Mouse (Mus musculus): ENCODE data around the gene Lhb. TPM values are rescaled to one million over a fixed set of nuclear protein-coding genes. Genes with fewer than 3 reads are reported as not detected.

Gene Lhb
- polyA plus RNA-seq, 1 experiment from 2014 or later = 2.0 TPM

DNA sequence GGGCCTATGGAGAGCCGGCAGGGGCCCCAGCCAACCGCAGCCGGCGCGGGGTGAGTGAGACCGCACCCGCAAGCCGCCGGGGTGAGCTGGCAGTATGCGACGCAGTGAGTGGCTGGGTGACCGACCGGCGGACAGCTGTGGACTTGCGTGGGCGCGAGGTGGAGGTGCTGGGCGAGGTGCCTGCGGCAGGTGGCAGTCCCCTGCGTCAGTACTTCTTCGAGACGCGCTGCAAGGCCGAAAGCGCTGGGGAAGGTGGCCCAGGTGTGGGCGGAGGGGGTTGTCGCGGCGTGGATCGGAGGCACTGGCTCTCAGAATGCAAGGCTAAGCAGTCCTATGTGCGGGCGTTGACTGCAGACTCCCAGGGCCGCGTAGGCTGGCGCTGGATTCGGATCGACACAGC lies 5.0 kb upstream of the Lhb start:
- Histone ChIP-seq H3K4me1 (replicated peaks) (peaks cover 18% of the 10 kb centered on the region), H3K36me3 (no peaks in the 10 kb centered on the region), H3K27me3 (peaks cover 96% of the 10 kb centered on the region), H3K9me3 (no peaks in the 10 kb centered on the region), H3K27ac (replicated peaks) (no peak overlapping the region), H3K9ac (no peak overlapping the region), H3K4me3 (peak overlapping the region; percentile 16), H3K4me2 (peak overlapping the region; percentile 26)
- no peak for ATAC-seq (ENCODE audit: low FRiP score, low read depth)
- WGBS = 12% methylated on average over 37 of the region's 37 CpGs

DNA sequence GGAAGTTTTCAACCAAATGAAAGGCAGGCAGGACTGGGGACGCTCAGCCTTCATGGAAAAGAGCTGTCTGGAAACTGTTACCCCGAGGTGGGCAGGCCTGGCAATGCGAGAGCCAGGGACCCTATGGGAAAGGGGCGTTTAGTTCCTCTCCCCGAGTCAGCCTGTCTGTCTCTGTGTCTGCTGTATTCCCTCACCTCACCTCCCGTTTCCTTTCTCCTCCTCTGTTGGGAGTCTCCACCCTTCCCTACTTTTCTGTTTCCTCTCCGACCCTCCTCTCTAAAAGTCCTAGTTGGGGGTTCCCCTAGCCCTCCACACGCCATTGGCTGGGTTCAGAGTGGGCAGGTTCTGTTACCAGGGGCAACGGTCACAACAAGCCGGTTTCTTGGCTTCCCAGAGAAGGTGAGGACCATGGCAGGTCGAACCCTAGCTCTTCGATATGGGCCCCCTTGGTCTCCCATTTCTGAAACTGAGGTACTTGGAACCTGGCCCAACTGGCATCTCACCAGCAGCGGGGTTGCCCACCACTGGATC lies 2.6 kb upstream of the Lhb start:
- Histone ChIP-seq H3K9ac (no peak overlapping the region), H3K4me2 (no peak overlapping the region), H3K36me3 (peaks cover 20% of the 10 kb centered on the region), H3K4me1 (replicated peaks) (peaks cover 18% of the 10 kb centered on the region), H3K27ac (replicated peaks) (no peak overlapping the region), H3K9me3 (no peaks in the 10 kb centered on the region), H3K4me3 (no peak overlapping the region), H3K27me3 (peaks cover 86% of the 10 kb centered on the region)
- no peak for ATAC-seq (ENCODE audit: low FRiP score, low read depth)
- WGBS = 13% methylated on average over 13 of the region's 13 CpGs

DNA sequence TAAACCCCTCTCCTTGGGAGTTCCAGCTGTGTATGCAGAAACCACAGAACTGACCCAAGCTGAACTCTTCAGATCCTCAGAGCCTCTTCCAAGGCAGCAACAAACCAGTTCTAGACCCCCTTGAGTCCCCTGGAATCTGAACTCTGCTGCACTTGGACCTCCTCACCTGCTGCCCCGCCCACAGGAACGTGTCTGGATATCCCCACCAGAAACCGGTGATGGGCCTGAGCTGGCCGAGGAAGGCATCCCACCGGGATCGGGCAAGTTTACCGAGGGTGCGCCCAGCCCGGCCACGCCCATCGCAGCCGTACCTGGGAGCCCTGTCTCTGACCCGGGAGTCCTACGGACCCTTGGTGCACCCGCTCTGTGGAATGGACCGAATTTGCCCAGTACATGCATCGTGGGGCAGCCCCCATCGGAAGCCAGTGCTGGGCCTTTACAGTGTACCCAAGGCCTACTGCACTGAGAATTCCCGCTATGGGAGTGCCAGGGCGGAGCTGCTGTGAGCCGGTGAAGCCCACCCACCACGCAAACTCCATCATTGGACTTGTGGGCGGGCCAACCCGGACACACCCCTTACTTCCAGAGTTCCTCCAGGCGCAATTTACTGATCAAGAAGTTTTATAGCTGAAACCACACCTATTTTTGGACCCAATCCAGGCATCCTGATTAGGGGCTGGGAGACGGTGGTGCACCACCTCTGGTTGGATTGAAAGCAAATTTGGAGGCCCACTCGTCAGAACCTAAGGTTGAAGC lies 583 bp upstream of the Lhb start:
- no peak for ATAC-seq (ENCODE audit: low FRiP score, low read depth)
- peaks cover 4% of the 10 kb centered on the region; the same call in 1 of the 2 replicates for H3K4me1 ChIP-seq (replicated peaks)
- peaks cover 66% of the 10 kb centered on the region for H3K27me3 ChIP-seq
- no peak overlapping the region for H3K4me2 ChIP-seq
- no peaks in the 10 kb centered on the region for H3K9me3 ChIP-seq
- H3K36me3 ChIP-seq = peaks cover 40% of the 10 kb centered on the region
- H3K4me3 ChIP-seq = no peak overlapping the region
- H3K9ac ChIP-seq = no peak overlapping the region
- 17% methylated on average over 27 of the region's 27 CpGs for WGBS
- no peak overlapping the region for H3K27ac ChIP-seq (replicated peaks)

DNA sequence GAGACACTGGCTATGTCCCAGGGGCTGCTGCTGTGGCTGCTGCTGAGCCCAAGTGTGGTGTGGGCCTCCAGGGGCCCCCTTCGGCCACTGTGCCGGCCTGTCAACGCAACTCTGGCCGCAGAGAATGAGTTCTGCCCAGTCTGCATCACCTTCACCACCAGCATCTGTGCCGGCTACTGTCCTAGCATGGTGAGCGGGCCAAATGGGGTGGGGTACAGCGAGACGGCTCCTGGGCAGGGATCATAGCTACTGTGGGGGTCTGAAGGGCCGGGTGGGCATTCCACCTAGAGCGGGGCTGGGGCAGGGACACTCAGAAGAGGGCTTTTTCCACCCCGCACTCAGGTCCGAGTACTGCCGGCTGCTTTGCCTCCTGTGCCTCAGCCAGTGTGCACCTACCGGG lies 574 bp downstream of the Lhb start:
- Histone ChIP-seq H3K4me2 (no peak overlapping the region), H3K27ac (replicated peaks) (no peak overlapping the region), H3K4me3 (no peak overlapping the region), H3K4me1 (replicated peaks) (no peaks in the 10 kb centered on the region), H3K36me3 (peaks cover 42% of the 10 kb centered on the region), H3K9ac (no peak overlapping the region), H3K9me3 (no peaks in the 10 kb centered on the region), H3K27me3 (peaks cover 54% of the 10 kb centered on the region)
- 88% methylated on average over 14 of the region's 14 CpGs for whole genome bisulfite sequencing
- no peak for ATAC-seq (ENCODE audit: low FRiP score, low read depth)

DNA sequence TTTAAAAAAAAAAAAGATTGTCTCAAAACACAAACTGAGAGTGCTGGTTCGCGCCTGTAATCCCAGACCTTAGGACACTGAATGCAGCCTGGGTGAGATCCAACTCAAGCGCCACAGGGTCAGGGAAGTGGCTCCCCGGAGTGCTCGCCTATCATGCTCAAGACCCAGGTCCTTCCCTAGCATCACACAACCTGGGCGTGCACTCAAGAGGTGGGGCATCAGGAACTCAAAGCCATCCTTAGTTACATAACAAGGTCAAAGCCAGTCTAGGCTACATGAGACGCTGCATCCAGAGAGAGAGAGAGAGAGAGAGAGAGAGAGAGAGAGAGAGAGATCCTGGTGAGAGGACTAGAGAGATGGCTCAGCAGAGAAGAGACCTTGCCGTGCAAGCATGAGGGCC lies 5.9 kb downstream of the Lhb start:
- no peak overlapping the region for H3K27ac ChIP-seq (replicated peaks)
- ATAC-seq (ENCODE audit: low FRiP score, low read depth) = no peak
- WGBS = 93% methylated on average over 8 of the region's 8 CpGs
- H3K27me3 ChIP-seq = peaks cover under 1% of the 10 kb centered on the region; the same call in 1 of the 2 replicates
- peaks cover 62% of the 10 kb centered on the region for H3K36me3 ChIP-seq
- no peak overlapping the region for H3K4me3 ChIP-seq
- no peaks in the 10 kb centered on the region for H3K9me3 ChIP-seq
- H3K9ac ChIP-seq = no peak overlapping the region
- H3K4me2 ChIP-seq = no peak overlapping the region
- no peaks in the 10 kb centered on the region for H3K4me1 ChIP-seq (replicated peaks)

DNA sequence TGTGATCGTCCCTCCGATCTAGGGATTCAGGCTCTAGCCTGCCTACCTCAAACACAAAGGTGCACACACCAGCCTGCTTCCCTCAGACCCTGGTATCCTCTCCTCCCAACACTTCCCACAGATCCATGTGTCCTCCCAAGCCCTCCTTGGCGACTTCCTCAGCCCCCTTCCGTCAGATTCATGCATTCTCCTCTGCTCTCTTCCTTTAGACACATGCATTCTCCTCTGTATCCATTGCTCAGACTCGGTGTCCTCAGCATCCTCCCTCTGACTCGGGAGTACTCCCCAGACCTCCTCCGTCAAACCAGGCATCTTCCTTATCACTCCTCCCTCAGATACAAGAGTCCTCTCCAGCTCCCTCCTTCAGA lies 13.2 kb downstream of the Lhb start:
- no peak for ATAC-seq (ENCODE audit: low FRiP score, low read depth)
- Histone ChIP-seq H3K9me3 (no peaks in the 10 kb centered on the region), H3K27me3 (no peaks in the 10 kb centered on the region), H3K36me3 (peaks cover 6% of the 10 kb centered on the region), H3K4me1 (replicated peaks) (peaks cover 43% of the 10 kb centered on the region), H3K27ac (replicated peaks) (peak overlapping the region; percentile 90), H3K9ac (peak overlapping the region; percentile 82), H3K4me2 (peak overlapping the region; percentile 77), H3K4me3 (peak overlapping the region; percentile 85)
- WGBS = 1% methylated on average over 7 of the region's 7 CpGs

DNA sequence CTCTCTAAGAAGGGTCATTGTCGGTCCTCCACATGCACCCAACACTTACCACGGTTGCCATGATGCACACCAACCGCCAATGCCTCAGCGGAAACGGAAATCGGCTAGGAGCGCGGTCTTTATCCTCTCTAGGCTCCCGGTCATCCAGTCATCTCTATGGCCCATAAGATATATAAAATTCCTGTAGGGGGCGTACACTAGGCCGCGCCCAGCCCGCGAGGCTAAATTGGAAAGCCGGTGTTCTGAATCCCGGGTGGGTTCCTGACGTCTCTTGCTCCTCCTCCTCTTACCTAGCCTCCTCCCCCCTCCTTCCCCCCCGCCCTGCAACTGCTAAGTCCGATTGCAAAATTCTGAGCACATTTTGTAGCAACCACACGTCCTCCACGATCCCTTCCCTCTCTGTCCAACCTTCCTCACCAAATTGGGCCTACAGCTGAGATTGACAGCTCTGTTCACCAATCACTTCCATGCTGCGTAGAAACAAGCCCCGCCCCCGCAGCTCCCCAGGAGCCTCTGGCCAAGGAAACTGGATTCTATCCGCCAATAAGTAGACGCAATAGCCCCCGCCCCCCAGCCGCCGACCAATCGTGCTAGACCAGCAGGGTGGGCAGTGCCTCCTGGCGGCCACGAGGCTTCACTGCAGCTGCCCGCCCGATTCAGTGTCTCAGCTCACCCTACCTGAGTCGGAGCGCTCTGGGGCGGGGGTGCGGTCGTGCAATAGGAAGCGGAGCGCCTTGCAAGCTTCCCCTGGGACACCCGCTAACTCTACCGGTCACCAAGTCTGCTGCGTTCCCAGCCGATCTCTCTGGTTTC lies 13.8 kb downstream of the Lhb start, which contains the start of gene Gys1:
Gys1 (plus strand) TSS at position 642 of the 813 bp plus-strand sequence.
- Histone ChIP-seq H3K9me3 (no peaks in the 10 kb centered on the region), H3K4me1 (replicated peaks) (peaks cover 43% of the 10 kb centered on the region), H3K27ac (replicated peaks) (peak within 1 kb of the TSS; percentile 90), H3K36me3 (no peaks in the 10 kb centered on the region; the same call in 1 of the 2 replicates), H3K4me3 (peak within 1 kb of the TSS; percentile 85), H3K4me2 (peak within 1 kb of the TSS; percentile 77), H3K9ac (peak within 1 kb of the TSS; percentile 82), H3K27me3 (no peaks in the 10 kb centered on the region)
- WGBS = under 1% methylated on average over 45 of the region's 45 CpGs
- peak; percentile 97 for ATAC-seq (ENCODE audit: low FRiP score, low read depth)

DNA sequence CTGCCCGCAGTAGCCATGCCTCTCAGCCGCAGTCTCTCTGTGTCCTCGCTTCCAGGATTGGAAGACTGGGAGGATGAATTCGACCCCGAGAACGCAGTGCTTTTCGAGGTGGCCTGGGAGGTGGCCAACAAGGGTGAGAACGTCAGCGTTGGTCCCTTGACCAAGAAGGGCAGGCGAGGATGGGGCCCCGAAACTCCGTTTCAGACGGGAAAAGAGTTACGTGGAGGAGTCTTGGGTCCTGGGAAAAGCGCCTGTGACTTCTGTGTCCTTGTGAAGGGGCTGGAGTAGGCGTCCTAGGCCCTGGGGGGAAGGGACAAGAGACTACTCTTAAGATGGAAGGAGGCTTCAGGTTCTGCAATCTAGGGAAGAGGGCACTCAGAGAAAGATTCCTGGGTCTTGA lies 14.4 kb downstream of the Lhb start:
- Histone ChIP-seq H3K4me3 (peak overlapping the region; percentile 85), H3K4me2 (peak overlapping the region; percentile 77), H3K9ac (peak overlapping the region; percentile 64), H3K27me3 (no peaks in the 10 kb centered on the region), H3K36me3 (peaks cover 4% of the 10 kb centered on the region; the same call in 1 of the 2 replicates), H3K4me1 (replicated peaks) (peaks cover 43% of the 10 kb centered on the region), H3K27ac (replicated peaks) (peak overlapping the region; percentile 72), H3K9me3 (no peaks in the 10 kb centered on the region)
- 0 out of 2 replicates have a peak, but pooled peaks have one; percentile 19 for ATAC-seq (ENCODE audit: low FRiP score, low read depth)
- WGBS = 3% methylated on average over 16 of the region's 16 CpGs

DNA sequence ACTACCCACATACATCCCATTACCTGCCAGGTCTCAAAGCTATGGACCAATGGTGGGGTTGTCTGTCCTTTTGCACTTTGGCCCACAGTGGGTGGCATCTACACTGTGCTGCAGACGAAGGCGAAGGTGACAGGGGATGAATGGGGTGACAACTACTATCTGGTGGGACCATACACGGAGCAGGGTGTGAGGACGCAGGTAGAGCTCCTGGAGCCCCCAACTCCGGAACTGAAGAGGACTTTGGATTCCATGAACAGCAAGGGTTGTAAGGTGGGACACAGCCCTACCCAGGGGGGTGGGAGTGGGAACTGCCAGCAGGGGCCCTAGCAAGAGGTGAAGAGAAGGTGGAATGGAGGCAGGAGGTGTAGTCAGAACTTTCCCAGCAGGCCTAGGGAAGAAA lies 15.8 kb downstream of the Lhb start:
- Histone ChIP-seq H3K9me3 (no peaks in the 10 kb centered on the region), H3K27ac (replicated peaks) (no peak overlapping the region), H3K4me2 (peak overlapping the region; percentile 77; the same call in 1 of the 2 replicates), H3K4me1 (replicated peaks) (peaks cover 43% of the 10 kb centered on the region), H3K4me3 (no peak overlapping the region), H3K27me3 (no peaks in the 10 kb centered on the region), H3K36me3 (peaks cover 8% of the 10 kb centered on the region; the same call in 1 of the 2 replicates), H3K9ac (no peak overlapping the region)
- WGBS = 94% methylated on average over 5 of the region's 5 CpGs
- ATAC-seq (ENCODE audit: low FRiP score, low read depth) = no peak

DNA sequence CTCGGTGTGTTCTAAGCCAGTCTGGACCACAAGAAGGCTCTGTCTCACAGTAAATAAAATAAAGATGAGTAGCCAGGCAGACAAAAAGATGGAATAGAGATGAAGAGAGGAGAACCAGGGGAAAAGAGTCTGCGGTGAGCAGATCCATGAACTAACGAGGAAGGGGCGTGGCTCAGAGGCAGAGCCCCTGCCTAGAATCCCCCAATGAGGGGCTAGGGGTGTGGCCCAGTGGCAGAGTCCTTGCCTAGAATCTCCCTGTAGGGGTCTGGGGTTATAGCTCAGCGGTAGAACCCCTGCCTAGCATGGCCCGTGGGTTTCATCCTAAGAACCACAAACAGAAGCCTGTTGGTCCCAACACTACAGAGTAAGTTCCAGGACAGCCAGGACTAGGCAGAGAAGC lies 16.4 kb downstream of the Lhb start:
- no peaks in the 10 kb centered on the region for H3K9me3 ChIP-seq
- H3K4me2 ChIP-seq = peak overlapping the region; percentile 26; the same call in 1 of the 2 replicates
- ATAC-seq (ENCODE audit: low FRiP score, low read depth) = no peak
- H3K4me3 ChIP-seq = no peak overlapping the region
- 34% methylated on average over 6 of the region's 6 CpGs for WGBS
- peaks cover 8% of the 10 kb centered on the region; the same call in 1 of the 2 replicates for H3K36me3 ChIP-seq
- H3K4me1 ChIP-seq (replicated peaks) = peaks cover 43% of the 10 kb centered on the region
- no peak overlapping the region for H3K27ac ChIP-seq (replicated peaks)
- H3K9ac ChIP-seq = no peak overlapping the region
- no peaks in the 10 kb centered on the region for H3K27me3 ChIP-seq

DNA sequence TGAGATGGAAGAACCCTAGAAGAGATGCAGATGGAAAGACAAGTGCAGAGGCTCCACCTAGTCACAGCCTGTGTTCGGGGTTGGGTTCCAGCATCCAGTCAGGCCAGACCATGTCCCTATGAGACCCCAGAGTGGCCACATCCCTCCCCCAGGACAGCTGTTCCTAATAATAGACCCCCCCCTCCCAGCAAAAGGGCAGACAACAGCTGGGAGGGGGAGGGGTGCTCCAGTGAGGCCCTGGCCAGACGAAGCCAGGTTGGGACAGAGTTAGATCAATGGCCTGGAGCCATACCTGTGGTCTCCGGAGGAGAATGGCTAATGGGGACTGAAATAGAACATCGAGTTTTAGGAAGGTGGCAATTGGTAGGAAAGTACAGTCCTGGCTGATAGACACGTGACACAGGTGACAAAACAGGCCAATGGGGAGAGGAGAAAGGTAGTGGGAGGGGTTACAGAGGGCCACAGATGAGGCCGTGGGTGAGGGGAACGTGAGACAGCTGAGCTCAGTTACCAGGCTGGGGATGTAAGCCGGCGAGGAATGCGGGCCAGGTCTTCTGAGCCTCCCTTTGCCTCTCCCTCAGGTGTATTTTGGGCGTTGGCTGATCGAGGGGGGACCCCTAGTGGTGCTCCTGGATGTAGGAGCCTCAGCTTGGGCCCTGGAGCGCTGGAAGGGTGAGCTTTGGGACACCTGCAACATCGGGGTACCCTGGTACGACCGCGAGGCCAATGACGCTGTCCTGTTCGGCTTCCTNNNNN lies 17.1 kb downstream of the Lhb start, which contains the start of gene Ruvbl2:
Ruvbl2 (minus strand) TSS at position 576 of the 756 bp plus-strand sequence.
- Histone ChIP-seq H3K4me2 (peak within 1 kb of the TSS; percentile 31), H3K36me3 (peaks cover 8% of the 10 kb centered on the region; the same call in 1 of the 2 replicates), H3K9ac (no peak within 1 kb of the TSS), H3K4me3 (no peak within 1 kb of the TSS), H3K4me1 (replicated peaks) (peaks cover 40% of the 10 kb centered on the region), H3K27me3 (no peaks in the 10 kb centered on the region), H3K27ac (replicated peaks) (no peak within 1 kb of the TSS), H3K9me3 (no peaks in the 10 kb centered on the region)
- WGBS = 31% methylated on average over 19 of the region's 19 CpGs
- ATAC-seq (ENCODE audit: low FRiP score, low read depth) = no peak

All from hindbrain, embryonic 15.5 days (tissue).